Mouse (Mus musculus) limb, embryonic 11.5 days (tissue): ENCODE results near the gene Raet1e. TPM values are rescaled to one million over a fixed set of nuclear protein-coding genes. Genes with fewer than 3 reads are reported as not detected.
"Not testable (repeated sequence)": the region's sequence is repeated elsewhere in the genome, so short reads cannot be mapped to it uniquely, and the experiment has no call there.

Experiments
- ATAC-seq: fragments of 200-750 bp; cut with Nextera tagmentation; 2 replicates; pipeline ENCODE4 v1.8.0; 2017; ENCODE audit warnings: low read depth; ENCODE audit not compliant: insufficient number of reproducible peaks, low FRiP score, low TSS enrichment
- DNase-seq: peaks from one replicate; pipeline ENCODE4 v3.0.0-alpha.2; 2015; ENCODE audit warnings: low spot score
- H3K27ac ChIP-seq: fragments of 300-500 bp; sonication (generic); replicated peaks from 2 replicates; pipeline ENCODE4 v1.5.1; 2014; ENCODE audit warnings: low read depth, mild to moderate bottlenecking, low read length
- H3K27me3 ChIP-seq: fragments of 300-500 bp; sonication (generic); 2 replicates; pipeline ENCODE4 v1.6.1; 2014; ENCODE audit warnings: mild to moderate bottlenecking, low read length, mixed read lengths; ENCODE audit not compliant: control insufficient read depth, insufficient read depth
- H3K36me3 ChIP-seq: fragments of 300-500 bp; sonication (generic); 2 replicates; pipeline ENCODE4 v1.6.1; 2014; ENCODE audit warnings: mild to moderate bottlenecking, low read length, moderate library complexity, mixed read lengths; ENCODE audit not compliant: control insufficient read depth, insufficient read depth
- H3K4me1 ChIP-seq: fragments of 300-500 bp; sonication (generic); 2 replicates; pipeline ENCODE4 v1.6.1; 2014; ENCODE audit warnings: low read length, mixed read lengths; ENCODE audit not compliant: control insufficient read depth, insufficient read depth
- H3K4me2 ChIP-seq: fragments of 300-500 bp; sonication (generic); 2 replicates; pipeline ENCODE4 v1.6.1; 2014; ENCODE audit warnings: low read depth, mild to moderate bottlenecking, moderate library complexity; ENCODE audit not compliant: severe bottlenecking
- H3K4me3 ChIP-seq: fragments of 300-500 bp; sonication (generic); 2 replicates; pipeline ENCODE4 v1.5.1; 2014; ENCODE audit warnings: low read depth, low read length
- H3K9ac ChIP-seq: fragments of 300-500 bp; sonication (generic); 2 replicates; pipeline ENCODE4 v1.6.1; 2014; ENCODE audit warnings: mild to moderate bottlenecking, low read length
- H3K9me3 ChIP-seq: fragments of 300-500 bp; sonication (generic); 2 replicates; pipeline ENCODE4 v1.6.1; 2016; ENCODE audit warnings: low read length; ENCODE audit not compliant: control insufficient read depth
- whole genome bisulfite sequencing: fragments of 180-500 bp; shearing (Covaris S2); extraction: QIAGEN DNeasy Blood & Tissue Kit; methylation state at CpG from one replicate; pipeline ENCODE4 v1.1.7; 2014; 5-methylcytosine and 5-hydroxymethylcytosine counted together
- polyA plus RNA-seq: library from polyadenylated mRNA; unstranded; fragments of >200 nt; fragmentation: Nextera tagmentation; extraction: Ambion mirVana; gene quantifications from 2 replicates; pipeline ENCODE4 v1.2.1, GENCODE M21; 2014

The Raet1e gene
- 13.6 and 14.3 TPM in 2 replicates for polyA plus RNA-seq

- WGBS: under 1% methylated on average over 48 of the region's 48 CpGs
- not testable (repeated sequence) for H3K4me1 ChIP-seq, H3K27ac ChIP-seq, H3K9ac ChIP-seq, H3K9me3 ChIP-seq, H3K36me3 ChIP-seq
- peak; percentile 74 for DNase-seq
- Histone ChIP-seq H3K4me2 (peak within 1 kb of the TSS; percentile 38), H3K27me3 (peaks cover 38% of the 10 kb centered on the region), H3K4me3 (peak within 1 kb of the TSS; percentile 26)
- ATAC-seq: peak; percentile 63
These were observed at the start of gene Raet1e, which contains the start of gene H60b for GRCm38 (mm10) chr10:22158310-22158999. Gene Raet1e, plus strand, starts transcription at chr10:22158569. Gene H60b, plus strand, starts transcription at chr10:22158586.

GRCm38 (mm10) chr10:22140665-22141280, 17.6 kb upstream of the Raet1e start:
- peak overlapping the region; percentile 22 for H3K4me3 ChIP-seq
- WGBS: under 1% methylated on average over 19 of the region's 19 CpGs
- peak; percentile 88 for DNase-seq
- no peaks in the 10 kb centered on the region for H3K36me3 ChIP-seq
- H3K9me3 ChIP-seq: no peaks in the 10 kb centered on the region
- peak overlapping the region; percentile 58 for H3K4me2 ChIP-seq
- no peaks in the 10 kb centered on the region for H3K27me3 ChIP-seq
- no peaks in the 10 kb centered on the region for H3K4me1 ChIP-seq
- ATAC-seq: peak; percentile 48; the same call in 1 of the 2 replicates
- H3K27ac ChIP-seq: no peak overlapping the region
- H3K9ac ChIP-seq: peak overlapping the region; percentile 54

GRCm38 (mm10) chr10:22142194-22142593, 16.2 kb upstream of the Raet1e start:
- not testable (repeated sequence) for H3K27ac ChIP-seq, H3K9ac ChIP-seq, H3K4me2 ChIP-seq, H3K27me3 ChIP-seq, H3K36me3 ChIP-seq, H3K4me3 ChIP-seq, H3K9me3 ChIP-seq, ATAC-seq, H3K4me1 ChIP-seq
- peak; percentile 82 for DNase-seq
- WGBS: 90% methylated on average over 1 of the region's 1 CpGs

GRCm38 (mm10) chr10:22142926-22143325, 15.4 kb upstream of the Raet1e start:
- Histone ChIP-seq H3K9ac (no peak overlapping the region), H3K4me3 (no peak overlapping the region)
- 80% methylated on average over 5 of the region's 5 CpGs for WGBS

GRCm38 (mm10) chr10:22148441-22149072, 9.8 kb upstream of the Raet1e start:
- Histone ChIP-seq H3K9me3 (no peaks in the 10 kb centered on the region), H3K27me3 (peaks cover 19% of the 10 kb centered on the region), H3K4me1 (peaks cover 5% of the 10 kb centered on the region; the same call in 1 of the 2 replicates), H3K4me2 (peak overlapping the region; percentile 93), H3K27ac (0 out of 2 replicates have a peak overlapping the region, but pooled peaks have one; percentile 14), H3K9ac (peak overlapping the region; percentile 74), H3K36me3 (no peaks in the 10 kb centered on the region), H3K4me3 (peak overlapping the region; percentile 71)
- DNase-seq (peak; percentile 86), ATAC-seq (peak; percentile 90)
- WGBS: under 1% methylated on average over 46 of the region's 50 CpGs

More at GRCm38 (mm10) chr10:22142926-22143325, 15.4 kb upstream of the Raet1e start:
- DNase-seq (no peak), ATAC-seq (no peak)
- Histone ChIP-seq H3K36me3 (no peaks in the 10 kb centered on the region), H3K9me3 (no peaks in the 10 kb centered on the region), H3K27ac (no peak overlapping the region), H3K4me2 (no peak overlapping the region), H3K4me1 (no peaks in the 10 kb centered on the region), H3K27me3 (no peaks in the 10 kb centered on the region)

- 0 out of 2 replicates have a peak within 1 kb of the TSS, but pooled peaks have one; percentile 14 for H3K27ac ChIP-seq
- peak within 1 kb of the TSS; percentile 71 for H3K4me3 ChIP-seq
- peaks cover 19% of the 10 kb centered on the region for H3K27me3 ChIP-seq
- H3K4me1 ChIP-seq: peaks cover 5% of the 10 kb centered on the region; the same call in 1 of the 2 replicates
- no peaks in the 10 kb centered on the region for H3K9me3 ChIP-seq
- DNase-seq: peak; percentile 63
- no peaks in the 10 kb centered on the region for H3K36me3 ChIP-seq
- peak within 1 kb of the TSS; percentile 74 for H3K9ac ChIP-seq
- WGBS: under 1% methylated on average over 36 of the region's 37 CpGs
- peak; percentile 36; the same call in 1 of the 2 replicates for ATAC-seq
- peak within 1 kb of the TSS; percentile 93 for H3K4me2 ChIP-seq
These were observed 9.2 kb upstream of the Raet1e start, which contains the start of gene E030030I06Rik for GRCm38 (mm10) chr10:22149073-22149690. Gene E030030I06Rik, minus strand, starts transcription at chr10:22149270.

GRCm38 (mm10) chr10:22149691-22150465, 8.5 kb upstream of the Raet1e start:
- WGBS: under 1% methylated on average over 50 of the region's 50 CpGs
- H3K36me3 ChIP-seq: no peaks in the 10 kb centered on the region
- H3K4me2 ChIP-seq: peak overlapping the region; percentile 93
- H3K27ac ChIP-seq: no peak overlapping the region
- H3K27me3 ChIP-seq: peaks cover 20% of the 10 kb centered on the region
- DNase-seq (peak; percentile 68), ATAC-seq (no peak)
- peak overlapping the region; percentile 71 for H3K4me3 ChIP-seq
- peaks cover 5% of the 10 kb centered on the region; the same call in 1 of the 2 replicates for H3K4me1 ChIP-seq
- no peaks in the 10 kb centered on the region for H3K9me3 ChIP-seq
- H3K9ac ChIP-seq: no peak overlapping the region
